Mouse (Mus musculus): ENCODE measurements around the gene Efcab11. TPM values are rescaled to one million over a fixed set of nuclear protein-coding genes. Genes with fewer than 3 reads are reported as not detected.

Gene Efcab11
- polyA plus RNA-seq, 1 experiment, result 0.34 TPM

DNA sequence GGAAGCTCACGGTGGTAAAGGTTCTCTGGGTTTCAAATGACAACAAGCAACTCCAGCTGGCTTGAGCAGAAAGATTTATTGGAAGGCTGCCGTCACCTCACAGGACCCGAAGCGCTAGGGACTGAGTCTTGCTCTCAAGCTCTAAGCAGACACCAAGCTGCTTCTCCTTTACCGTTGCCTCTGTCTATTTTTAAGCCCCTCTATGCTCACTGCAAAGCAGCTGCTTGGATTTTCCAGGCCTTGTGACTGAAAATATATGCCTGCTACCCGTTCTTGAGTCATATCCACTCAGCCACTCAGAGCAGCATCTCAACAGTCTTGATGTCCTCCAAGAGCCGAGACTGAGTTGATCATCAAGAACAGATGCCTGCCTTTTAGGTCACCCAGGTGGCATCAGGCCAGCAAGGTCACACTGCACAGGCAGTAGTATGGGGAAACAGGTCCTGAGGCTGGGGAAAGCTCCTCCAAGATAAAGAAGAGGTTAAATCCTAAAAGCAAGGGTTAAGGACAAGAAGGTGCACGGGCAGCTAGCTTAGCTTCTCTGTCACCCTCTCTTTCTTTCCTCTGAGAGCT, 168.1 kb downstream of the Efcab11 start:
- no peak overlapping the region for H3K4me3 ChIP-seq (replicated peaks; ENCODE audit: extremely low read depth, low read depth, low read length)
- TF ChIP-seq POLR2A (IDR thresholded peaks at IDR 0.05; ENCODE audit: borderline replicate concordance, extremely low read depth, low read depth, low read length), result no peak
- TF ChIP-seq CTCF (IDR thresholded peaks at IDR 0.05; ENCODE audit: insufficient read depth, low read length), result no peak
- no peaks in the 10 kb centered on the region for H3K4me1 ChIP-seq (ENCODE audit: control insufficient read depth, insufficient read depth, low read length)
- DNase-seq, result no peak
- WGBS, result 68% methylated on average over 8 of the region's 8 CpGs

DNA sequence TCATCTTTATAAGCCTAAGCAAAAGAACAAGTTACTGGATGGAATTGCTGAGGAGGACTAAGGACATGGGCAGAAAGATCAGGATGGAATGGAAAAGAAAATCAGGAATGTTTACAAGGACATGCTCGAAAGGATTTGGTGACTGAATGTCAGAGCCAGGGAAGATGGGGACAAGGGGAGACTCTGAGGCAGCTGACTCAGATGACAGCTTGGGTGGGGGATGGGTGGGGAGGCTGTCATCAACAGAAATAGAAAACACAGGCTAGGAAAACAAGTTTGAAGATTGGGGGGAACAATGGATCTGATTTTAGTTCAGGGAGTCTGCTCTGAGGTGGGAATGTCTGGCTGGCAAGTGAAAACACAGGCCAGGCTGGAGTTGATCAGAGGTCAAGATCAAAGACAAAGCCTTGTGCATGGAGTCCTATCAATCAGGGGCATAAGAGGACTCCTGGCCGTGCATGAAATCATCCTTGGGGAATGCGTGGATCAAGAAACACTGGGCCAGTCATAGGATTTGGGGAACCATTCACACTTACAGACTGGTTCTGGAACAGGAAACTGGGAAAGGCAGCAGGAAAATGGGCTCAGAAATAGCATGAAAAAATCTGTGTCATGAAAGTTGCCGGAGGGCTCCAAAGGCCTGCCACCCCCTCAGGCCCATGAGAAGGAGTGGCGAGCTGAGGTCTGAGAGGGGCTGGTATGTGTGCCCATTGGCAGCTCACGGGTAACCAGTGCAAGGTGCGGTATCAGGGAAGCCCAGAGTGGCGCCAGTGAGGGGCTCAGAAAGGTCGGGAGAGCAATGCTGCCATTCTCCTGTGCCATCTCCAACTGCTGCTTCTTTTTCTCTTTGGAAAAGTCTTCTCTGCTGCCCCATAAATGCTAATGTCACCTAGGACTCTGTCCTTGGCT, 168.9 kb downstream of the Efcab11 start:
- Histone ChIP-seq H3K4me1 (ENCODE audit: control insufficient read depth, insufficient read depth, low read length) (no peaks in the 10 kb centered on the region), H3K4me3 (replicated peaks; ENCODE audit: extremely low read depth, low read depth, low read length) (no peak overlapping the region)
- DNase-seq, result no peak
- WGBS, result 68% methylated on average over 9 of the region's 9 CpGs
- TF ChIP-seq POLR2A (IDR thresholded peaks at IDR 0.05; ENCODE audit: borderline replicate concordance, extremely low read depth, low read depth, low read length), result no peak
- TF ChIP-seq CTCF (IDR thresholded peaks at IDR 0.05; ENCODE audit: insufficient read depth, low read length), result no peak

- no peak overlapping the region for H3K4me3 ChIP-seq (replicated peaks; ENCODE audit: extremely low read depth, low read depth, low read length)
- TF ChIP-seq CTCF (IDR thresholded peaks at IDR 0.05; ENCODE audit: insufficient read depth, low read length) (no peak), POLR2A (IDR thresholded peaks at IDR 0.05; ENCODE audit: borderline replicate concordance, extremely low read depth, low read depth, low read length) (no peak)
- no peaks in the 10 kb centered on the region for H3K4me1 ChIP-seq (ENCODE audit: control insufficient read depth, insufficient read depth, low read length)
- WGBS, result 41% methylated on average over 5 of the region's 5 CpGs
- no peak for DNase-seq
These were observed 172.0 kb downstream of the Efcab11 start for GRCm38 (mm10) chr12:99712214-99712613.

GRCm38 (mm10) chr12:99702248-99702647, 182.0 kb downstream of the Efcab11 start:
- no peaks in the 10 kb centered on the region for H3K4me1 ChIP-seq (ENCODE audit: control insufficient read depth, insufficient read depth, low read length)
- WGBS, result 79% methylated on average over 8 of the region's 8 CpGs
- DNase-seq, result no peak
- no peak overlapping the region for H3K4me3 ChIP-seq (replicated peaks; ENCODE audit: extremely low read depth, low read depth, low read length)
- TF ChIP-seq CTCF (IDR thresholded peaks at IDR 0.05; ENCODE audit: insufficient read depth, low read length), result no peak
- TF ChIP-seq POLR2A (IDR thresholded peaks at IDR 0.05; ENCODE audit: borderline replicate concordance, extremely low read depth, low read depth, low read length), result no peak

- Histone ChIP-seq H3K4me1 (ENCODE audit: control insufficient read depth, insufficient read depth, low read length) (no peaks in the 10 kb centered on the region), H3K4me3 (replicated peaks; ENCODE audit: extremely low read depth, low read depth, low read length) (no peak overlapping the region)
- 43% methylated on average over 7 of the region's 7 CpGs for WGBS
- TF ChIP-seq CTCF (IDR thresholded peaks at IDR 0.05; ENCODE audit: insufficient read depth, low read length) (no peak), POLR2A (IDR thresholded peaks at IDR 0.05; ENCODE audit: borderline replicate concordance, extremely low read depth, low read depth, low read length) (no peak)
- no peak for DNase-seq
These were observed 183.9 kb downstream of the Efcab11 start for GRCm38 (mm10) chr12:99700380-99700779.

DNA sequence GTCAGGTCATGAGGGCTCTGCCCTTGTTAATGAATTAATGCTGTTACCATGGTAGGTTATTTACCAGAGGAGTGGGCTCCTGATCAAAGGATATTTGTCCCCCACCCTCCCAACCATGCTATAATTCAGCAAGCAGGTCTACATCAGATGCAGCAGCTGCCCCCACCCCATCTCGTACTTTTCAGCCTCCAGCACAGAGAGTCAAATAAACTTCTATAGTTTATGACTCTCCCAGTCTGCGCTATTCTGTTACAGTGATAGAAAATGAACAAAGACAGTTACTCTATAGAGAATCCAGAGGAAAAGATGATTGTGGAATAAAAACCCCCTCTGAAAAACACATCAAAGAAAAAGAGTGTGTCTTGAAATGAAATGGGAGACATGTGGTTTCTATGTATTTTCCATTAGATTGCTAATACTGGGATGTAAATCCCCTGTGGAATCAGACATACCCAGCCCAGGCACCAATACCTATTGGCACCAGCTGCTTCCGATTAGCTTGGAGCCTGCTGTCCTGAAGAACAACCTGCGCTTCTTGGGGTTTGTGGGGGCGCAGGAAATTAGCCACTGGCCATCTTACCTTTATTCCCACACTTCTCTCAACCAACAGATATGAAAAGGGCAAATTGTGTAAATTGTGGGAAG, 184.7 kb downstream of the Efcab11 start:
- H3K4me3 ChIP-seq (replicated peaks; ENCODE audit: extremely low read depth, low read depth, low read length), result no peak overlapping the region
- no peak for TF ChIP-seq CTCF (IDR thresholded peaks at IDR 0.05; ENCODE audit: insufficient read depth, low read length)
- no peak for TF ChIP-seq POLR2A (IDR thresholded peaks at IDR 0.05; ENCODE audit: borderline replicate concordance, extremely low read depth, low read depth, low read length)
- no peaks in the 10 kb centered on the region for H3K4me1 ChIP-seq (ENCODE audit: control insufficient read depth, insufficient read depth, low read length)
- WGBS, result 87% methylated on average over 5 of the region's 5 CpGs
- DNase-seq, result no peak

DNA sequence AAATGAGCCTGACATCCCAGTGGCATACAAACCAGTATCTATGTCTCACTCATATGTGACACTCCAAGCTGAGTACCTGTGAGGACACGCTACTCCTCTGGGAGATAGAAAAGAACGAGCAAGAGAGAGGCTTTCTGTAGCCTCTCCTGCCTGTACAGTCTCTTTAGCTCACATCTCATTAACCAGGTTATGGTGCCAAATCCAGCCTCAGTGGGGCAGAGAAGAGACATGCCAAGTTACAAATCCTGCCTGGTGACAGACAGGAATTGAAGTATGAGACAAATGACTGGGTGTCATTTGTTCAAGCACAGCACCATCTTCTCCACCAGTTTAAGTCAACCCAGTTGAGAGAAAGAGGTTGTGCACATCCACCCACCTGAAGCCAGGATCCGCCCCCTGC, 190.2 kb downstream of the Efcab11 start:
- DNase-seq, result no peak
- Histone ChIP-seq H3K4me3 (replicated peaks; ENCODE audit: extremely low read depth, low read depth, low read length) (no peak overlapping the region), H3K4me1 (ENCODE audit: control insufficient read depth, insufficient read depth, low read length) (no peaks in the 10 kb centered on the region)
- no peak for TF ChIP-seq POLR2A (IDR thresholded peaks at IDR 0.05; ENCODE audit: borderline replicate concordance, extremely low read depth, low read depth, low read length)
- TF ChIP-seq CTCF (IDR thresholded peaks at IDR 0.05; ENCODE audit: insufficient read depth, low read length), result no peak
- 93% methylated on average over 3 of the region's 3 CpGs for WGBS

DNA sequence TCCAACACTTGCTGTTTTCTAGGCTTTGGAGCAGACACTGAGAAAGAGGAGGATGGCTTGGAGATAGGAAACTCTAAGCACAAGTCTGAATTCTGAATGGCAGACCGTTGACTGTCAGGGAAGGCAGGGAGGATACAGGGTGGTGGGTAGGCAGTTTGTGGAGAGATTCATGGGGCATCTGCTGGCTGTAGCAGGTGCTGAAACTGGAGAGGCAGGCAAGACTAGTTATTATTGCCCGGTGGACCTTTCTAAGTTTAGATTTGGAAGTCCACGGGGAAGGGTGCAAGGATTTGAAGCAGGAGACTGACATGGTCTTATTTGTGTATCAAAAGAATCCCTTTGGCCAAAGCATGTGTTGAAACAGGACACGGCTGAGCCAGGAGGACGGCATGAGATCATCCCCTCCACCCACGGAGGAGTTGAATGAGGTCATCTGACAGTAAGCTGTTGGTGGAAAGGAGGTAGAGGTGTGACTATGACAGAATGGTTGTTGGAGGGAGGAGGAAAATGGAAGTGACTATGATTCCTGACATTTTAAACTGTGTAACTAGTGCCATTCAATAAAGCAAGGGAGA, 197.7 kb downstream of the Efcab11 start:
- TF ChIP-seq CTCF (IDR thresholded peaks at IDR 0.05; ENCODE audit: insufficient read depth, low read length) (no peak), POLR2A (IDR thresholded peaks at IDR 0.05; ENCODE audit: borderline replicate concordance, extremely low read depth, low read depth, low read length) (no peak)
- Histone ChIP-seq H3K4me1 (ENCODE audit: control insufficient read depth, insufficient read depth, low read length) (no peaks in the 10 kb centered on the region), H3K4me3 (replicated peaks; ENCODE audit: extremely low read depth, low read depth, low read length) (no peak overlapping the region)
- 35% methylated on average over 6 of the region's 6 CpGs for WGBS
- DNase-seq, result no peak

- DNase-seq, result no peak
- Histone ChIP-seq H3K4me1 (ENCODE audit: control insufficient read depth, insufficient read depth, low read length) (no peaks in the 10 kb centered on the region), H3K4me3 (replicated peaks; ENCODE audit: extremely low read depth, low read depth, low read length) (no peak overlapping the region)
- TF ChIP-seq CTCF (IDR thresholded peaks at IDR 0.05; ENCODE audit: insufficient read depth, low read length) (no peak), POLR2A (IDR thresholded peaks at IDR 0.05; ENCODE audit: borderline replicate concordance, extremely low read depth, low read depth, low read length) (no peak)
- 51% methylated on average over 11 of the region's 11 CpGs for WGBS
These were observed 198.7 kb downstream of the Efcab11 start for GRCm38 (mm10) chr12:99685451-99686100.

Measured in lung, adult 2 months (tissue).